Mouse (Mus musculus): ENCODE results near the gene Arhgap6. TPM values are rescaled to one million over a fixed set of nuclear protein-coding genes. Genes with fewer than 3 reads are reported as not detected.

Gene Arhgap6
- polyA plus RNA-seq, 1 experiment from 2014 or later, result 0.81 TPM

DNA sequence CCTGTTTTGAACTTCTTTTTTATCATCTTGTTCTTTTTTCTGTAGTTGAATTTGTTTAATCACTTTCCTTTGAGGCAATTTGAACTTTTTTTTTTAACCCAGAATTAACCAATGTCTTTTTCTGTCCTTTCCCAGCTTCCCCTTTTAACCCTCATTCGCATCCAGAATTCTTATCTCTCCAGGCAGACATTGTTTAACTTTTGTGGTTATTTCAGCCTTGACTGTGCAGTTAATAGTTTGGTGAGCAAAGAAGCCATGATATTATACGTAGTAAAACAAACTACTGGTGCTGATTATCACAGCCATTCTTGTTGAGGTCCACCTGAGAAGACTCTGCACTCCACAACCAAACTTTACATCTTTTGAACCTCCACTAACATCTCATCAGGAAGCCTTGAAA, 299.7 kb downstream of the Arhgap6 start:
- H3K36me3 ChIP-seq, result no peaks in the 10 kb centered on the region
- peaks cover 88% of the 10 kb centered on the region for H3K27me3 ChIP-seq (ENCODE audit: low read depth, poor library complexity, severe bottlenecking)
- H3K9me3 ChIP-seq (replicated peaks), result no peaks in the 10 kb centered on the region
- no peak overlapping the region for H3K27ac ChIP-seq (replicated peaks)
- H3K4me3 ChIP-seq, result no peak overlapping the region
- WGBS, result 64% methylated on average over 2 of the region's 2 CpGs
- H3K4me1 ChIP-seq, result no peaks in the 10 kb centered on the region
- DNase-seq (ENCODE audit: low spot score), result no peak

DNA sequence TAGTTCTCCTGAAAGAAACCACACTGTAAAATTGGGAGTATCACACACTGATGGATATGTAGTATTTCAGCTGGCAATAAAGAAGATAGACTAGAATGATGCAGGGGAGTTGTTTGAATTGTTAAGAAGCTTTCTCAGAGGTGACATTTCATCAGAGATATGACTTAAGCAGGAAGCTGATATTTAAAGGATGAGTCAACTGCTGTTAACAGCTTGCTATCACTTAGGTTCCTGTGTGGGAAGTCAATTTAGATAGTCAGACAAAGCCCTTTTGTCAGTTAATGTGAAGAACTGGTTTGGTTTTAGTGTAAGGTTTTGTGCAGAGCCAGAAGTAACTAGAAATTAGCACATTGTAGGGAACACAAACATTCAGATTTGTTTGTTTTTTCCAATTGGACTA, 300.7 kb downstream of the Arhgap6 start:
- Histone ChIP-seq H3K27ac (replicated peaks) (no peak overlapping the region), H3K4me1 (no peaks in the 10 kb centered on the region), H3K9me3 (replicated peaks) (no peaks in the 10 kb centered on the region), H3K27me3 (ENCODE audit: low read depth, poor library complexity, severe bottlenecking) (peaks cover 79% of the 10 kb centered on the region), H3K4me3 (no peak overlapping the region), H3K36me3 (no peaks in the 10 kb centered on the region)
- DNase-seq (ENCODE audit: low spot score), result no peak

DNA sequence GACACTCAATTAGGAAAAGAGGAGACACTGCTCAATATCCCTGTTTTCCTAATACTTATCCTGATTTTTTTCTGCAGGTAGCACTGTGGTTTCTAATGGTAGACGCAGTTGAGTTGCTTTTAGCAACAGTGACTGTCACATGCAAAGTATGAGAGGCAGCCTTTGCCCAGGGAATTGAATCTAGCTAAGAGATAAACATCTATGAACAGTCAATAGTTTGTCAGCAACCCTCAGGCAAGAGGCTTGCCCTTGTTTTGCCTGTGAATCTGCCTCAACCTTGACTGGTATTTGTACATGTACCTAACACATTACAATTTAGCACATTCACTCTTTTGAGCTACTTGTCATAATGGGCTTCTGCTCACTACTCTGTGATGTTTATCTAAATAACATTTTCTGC, 307.8 kb downstream of the Arhgap6 start:
- WGBS, result 80% methylated on average over 1 of the region's 1 CpGs
- no peaks in the 10 kb centered on the region for H3K36me3 ChIP-seq
- no peaks in the 10 kb centered on the region for H3K9me3 ChIP-seq (replicated peaks)
- H3K27ac ChIP-seq (replicated peaks), result no peak overlapping the region
- no peak overlapping the region for H3K4me3 ChIP-seq
- no peak for DNase-seq (ENCODE audit: low spot score)
- H3K4me1 ChIP-seq, result no peaks in the 10 kb centered on the region
- H3K27me3 ChIP-seq (ENCODE audit: low read depth, poor library complexity, severe bottlenecking), result peaks cover 80% of the 10 kb centered on the region

DNA sequence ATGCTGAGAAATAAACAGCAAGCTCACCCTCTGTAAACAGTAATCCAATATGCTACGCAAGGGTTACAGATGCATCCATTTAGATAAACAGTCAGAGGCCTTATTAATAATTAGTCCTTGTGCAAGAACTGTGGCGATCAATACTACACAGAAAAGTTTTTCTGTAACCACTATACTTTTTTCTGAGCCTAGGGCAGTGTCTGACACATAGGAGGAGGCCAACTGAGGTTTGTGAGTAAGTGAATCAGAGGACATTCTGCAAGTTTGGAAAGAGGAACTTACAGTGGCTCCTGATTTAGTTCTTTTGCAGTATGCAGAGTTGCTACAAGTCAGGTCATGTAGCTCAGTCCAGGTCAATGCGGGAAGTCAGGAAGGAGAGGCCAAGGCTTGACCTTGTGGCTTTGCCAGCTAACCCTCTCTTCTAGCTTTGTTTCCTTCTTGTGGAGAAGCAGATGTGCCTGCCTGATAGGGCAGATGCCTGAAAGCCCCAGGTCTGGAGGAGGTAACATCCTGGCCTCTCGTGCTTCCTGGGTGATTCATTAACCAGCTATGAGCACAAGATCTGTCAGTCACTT, 311.2 kb downstream of the Arhgap6 start:
- Histone ChIP-seq H3K4me1 (no peaks in the 10 kb centered on the region), H3K27me3 (ENCODE audit: low read depth, poor library complexity, severe bottlenecking) (peaks cover 81% of the 10 kb centered on the region), H3K27ac (replicated peaks) (no peak overlapping the region), H3K9me3 (replicated peaks) (no peaks in the 10 kb centered on the region), H3K4me3 (no peak overlapping the region), H3K36me3 (no peaks in the 10 kb centered on the region)
- 82% methylated on average over 4 of the region's 4 CpGs for WGBS
- DNase-seq (ENCODE audit: low spot score), result no peak

DNA sequence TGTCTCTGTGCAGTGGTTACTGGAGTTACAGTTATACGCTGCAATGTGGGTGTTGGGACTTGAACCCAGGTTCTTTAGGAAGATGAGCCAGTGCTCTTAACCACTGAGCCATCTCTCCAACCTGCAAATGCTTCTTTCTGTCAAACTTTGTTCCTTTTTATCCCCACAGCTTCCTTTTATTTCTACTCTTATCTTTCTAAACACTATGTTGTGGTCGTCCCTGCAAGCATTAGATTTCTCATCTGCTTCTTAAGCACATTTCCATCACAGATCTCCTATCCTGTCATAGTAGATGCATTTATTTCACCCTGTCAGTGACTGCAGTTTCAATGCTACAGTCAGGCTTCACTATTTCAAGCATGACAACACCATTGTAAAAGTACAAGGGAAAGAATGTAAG, 312.5 kb downstream of the Arhgap6 start:
- Histone ChIP-seq H3K4me1 (no peaks in the 10 kb centered on the region), H3K36me3 (no peaks in the 10 kb centered on the region), H3K9me3 (replicated peaks) (no peaks in the 10 kb centered on the region), H3K27ac (replicated peaks) (no peak overlapping the region), H3K4me3 (no peak overlapping the region), H3K27me3 (ENCODE audit: low read depth, poor library complexity, severe bottlenecking) (peaks cover 82% of the 10 kb centered on the region)
- WGBS, result 77% methylated on average over 2 of the region's 2 CpGs
- no peak for DNase-seq (ENCODE audit: low spot score)

DNA sequence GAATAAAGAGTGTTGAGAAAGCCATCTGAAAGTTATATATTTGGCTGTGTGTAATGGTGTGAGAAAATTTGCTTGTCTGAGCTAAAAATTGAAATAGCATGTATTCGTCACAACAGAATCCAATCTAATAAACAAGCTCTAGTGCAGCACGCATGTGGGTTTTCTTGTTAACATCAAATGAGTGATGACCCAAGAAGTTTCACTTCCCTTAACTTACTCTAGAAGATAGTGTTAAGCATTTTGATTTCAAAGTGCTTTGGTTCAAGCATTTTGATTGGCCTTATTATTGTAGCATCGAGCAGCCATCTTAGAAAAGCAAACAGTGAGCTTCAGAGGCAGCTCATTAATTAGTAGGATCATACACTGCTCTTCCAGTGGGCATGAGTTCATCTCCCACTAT, 315.1 kb downstream of the Arhgap6 start:
- H3K4me1 ChIP-seq, result no peaks in the 10 kb centered on the region
- H3K36me3 ChIP-seq, result no peaks in the 10 kb centered on the region
- no peaks in the 10 kb centered on the region for H3K9me3 ChIP-seq (replicated peaks)
- peaks cover 80% of the 10 kb centered on the region for H3K27me3 ChIP-seq (ENCODE audit: low read depth, poor library complexity, severe bottlenecking)
- DNase-seq (ENCODE audit: low spot score), result no peak
- 93% methylated on average over 3 of the region's 3 CpGs for WGBS
- H3K27ac ChIP-seq (replicated peaks), result no peak overlapping the region
- H3K4me3 ChIP-seq, result no peak overlapping the region

DNA sequence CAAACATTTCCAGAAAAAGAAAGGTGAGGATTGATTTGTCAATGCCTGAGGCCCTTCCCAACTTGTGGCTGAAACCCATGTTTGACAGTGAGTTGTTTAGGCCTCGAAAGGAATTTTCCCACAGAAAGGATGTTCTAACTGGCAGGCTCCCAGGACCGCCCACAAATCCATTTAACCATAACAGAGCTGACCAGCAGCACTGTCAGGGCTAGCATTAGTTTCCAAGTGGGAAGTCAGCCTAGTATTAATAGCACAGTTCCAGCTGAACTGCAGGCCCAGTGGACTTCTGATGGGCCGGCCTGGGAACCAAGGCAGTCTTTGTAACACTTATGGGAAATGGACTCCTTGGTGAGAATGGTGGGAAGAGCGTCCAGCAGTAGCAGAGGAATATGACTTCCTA, 317.8 kb downstream of the Arhgap6 start:
- Histone ChIP-seq H3K4me3 (no peak overlapping the region), H3K27ac (replicated peaks) (no peak overlapping the region), H3K9me3 (replicated peaks) (no peaks in the 10 kb centered on the region), H3K36me3 (no peaks in the 10 kb centered on the region), H3K27me3 (ENCODE audit: low read depth, poor library complexity, severe bottlenecking) (peaks cover 70% of the 10 kb centered on the region), H3K4me1 (no peaks in the 10 kb centered on the region)
- WGBS, result 60% methylated on average over 4 of the region's 4 CpGs
- no peak for DNase-seq (ENCODE audit: low spot score)

DNA sequence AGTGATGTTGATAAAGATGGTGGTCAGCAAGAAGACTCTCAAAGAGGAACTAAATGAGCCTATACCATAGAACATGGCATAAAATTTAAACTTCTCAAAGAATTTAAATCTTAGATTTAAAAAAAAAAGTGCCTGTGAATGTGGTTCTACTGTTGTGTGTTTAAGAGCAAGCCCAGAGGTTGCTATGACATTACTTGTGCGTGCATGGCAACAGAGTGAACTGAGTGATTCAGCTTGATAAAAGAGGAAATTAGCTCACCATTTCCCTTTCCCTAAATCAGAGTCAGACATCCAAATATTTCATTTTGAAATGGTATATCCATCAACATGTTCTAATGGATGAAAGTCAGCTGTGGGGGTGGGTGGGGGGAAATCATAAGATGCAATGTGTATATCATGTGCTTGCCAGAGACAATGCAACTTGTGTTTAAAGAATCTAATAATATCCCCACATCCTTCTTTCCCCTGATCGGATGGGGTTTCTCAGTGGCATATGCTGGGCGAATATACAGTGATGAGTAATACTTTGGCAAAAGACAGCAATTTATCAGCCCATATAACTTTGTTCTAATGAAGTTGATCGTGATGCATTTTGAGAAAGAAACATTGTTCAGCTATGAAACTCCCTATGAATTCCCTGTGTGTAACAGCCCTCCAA, 328.3 kb downstream of the Arhgap6 start:
- 93% methylated on average over 4 of the region's 4 CpGs for WGBS
- Histone ChIP-seq H3K4me1 (no peaks in the 10 kb centered on the region), H3K27ac (replicated peaks) (no peak overlapping the region), H3K27me3 (ENCODE audit: low read depth, poor library complexity, severe bottlenecking) (peaks cover 58% of the 10 kb centered on the region), H3K36me3 (no peaks in the 10 kb centered on the region), H3K4me3 (no peak overlapping the region), H3K9me3 (replicated peaks) (no peaks in the 10 kb centered on the region)
- DNase-seq (ENCODE audit: low spot score), result no peak

DNA sequence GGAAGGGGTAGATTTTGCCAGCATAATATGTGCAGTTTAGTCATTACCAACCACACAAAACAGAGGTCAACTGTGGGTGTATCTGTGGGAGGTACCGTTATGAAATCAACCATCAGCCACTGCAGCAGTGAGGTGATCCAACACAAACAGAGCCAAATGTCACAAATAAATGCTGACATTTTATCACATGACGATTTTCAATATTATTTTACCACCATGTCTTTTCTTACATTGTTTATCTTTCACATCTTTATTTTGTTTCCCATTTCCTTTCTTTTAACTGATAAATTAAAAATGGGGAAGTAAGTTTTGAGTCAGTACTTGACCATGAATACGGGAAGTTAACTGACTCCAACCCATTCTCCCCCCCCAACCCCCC, 328.9 kb downstream of the Arhgap6 start:
- Histone ChIP-seq H3K36me3 (no peaks in the 10 kb centered on the region), H3K4me1 (no peaks in the 10 kb centered on the region), H3K9me3 (replicated peaks) (no peaks in the 10 kb centered on the region), H3K27ac (replicated peaks) (no peak overlapping the region), H3K4me3 (no peak overlapping the region), H3K27me3 (ENCODE audit: low read depth, poor library complexity, severe bottlenecking) (peaks cover 59% of the 10 kb centered on the region)
- no peak for DNase-seq (ENCODE audit: low spot score)
- 90% methylated on average over 3 of the region's 3 CpGs for WGBS

DNA sequence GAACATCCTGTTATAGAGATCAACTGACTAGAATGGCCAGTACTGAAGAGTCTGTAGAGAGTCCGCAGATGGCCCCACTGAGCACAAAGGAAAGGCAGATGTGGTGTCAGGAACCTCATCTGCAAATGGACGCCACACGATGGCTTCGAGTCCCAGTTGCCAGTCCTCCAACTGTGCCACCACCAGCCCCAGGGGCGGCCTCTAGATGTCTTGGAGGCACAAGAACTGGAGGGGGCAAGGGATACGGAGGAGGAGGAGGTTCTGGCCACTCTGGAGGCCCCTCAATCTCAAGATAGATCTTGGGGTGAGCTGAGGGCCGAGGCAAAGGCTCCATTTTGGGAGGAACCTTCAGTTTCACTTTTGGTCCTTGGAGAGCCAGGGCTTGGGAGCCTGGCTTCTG, 344.9 kb downstream of the Arhgap6 start:
- DNase-seq (ENCODE audit: low spot score), result no peak
- Histone ChIP-seq H3K27me3 (ENCODE audit: low read depth, poor library complexity, severe bottlenecking) (peaks cover 83% of the 10 kb centered on the region), H3K4me3 (no peak overlapping the region), H3K27ac (replicated peaks) (no peak overlapping the region), H3K9me3 (replicated peaks) (no peaks in the 10 kb centered on the region), H3K4me1 (no peaks in the 10 kb centered on the region), H3K36me3 (no peaks in the 10 kb centered on the region)
- 88% methylated on average over 7 of the region's 7 CpGs for WGBS

DNA sequence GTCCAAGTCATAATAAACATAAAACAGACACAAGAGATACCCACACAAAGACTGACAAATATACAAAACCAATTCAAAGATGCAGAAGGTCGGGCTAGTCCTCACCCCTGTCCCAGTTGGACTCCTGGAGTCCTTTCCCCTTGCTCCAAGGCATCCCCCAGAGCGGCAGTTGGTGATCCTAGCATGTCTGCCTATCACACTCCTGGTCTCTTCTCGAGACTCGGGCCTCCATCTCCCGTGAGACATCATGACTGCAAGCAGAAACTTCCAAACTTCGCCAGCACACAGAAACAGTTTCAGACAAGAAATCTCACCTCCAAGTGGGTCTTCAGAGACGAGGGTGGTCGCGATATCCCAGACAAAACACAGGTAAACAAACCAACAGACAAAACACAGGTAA, 345.6 kb downstream of the Arhgap6 start:
- no peak overlapping the region for H3K27ac ChIP-seq (replicated peaks)
- H3K36me3 ChIP-seq, result no peaks in the 10 kb centered on the region
- WGBS, result 88% methylated on average over 9 of the region's 9 CpGs
- peaks cover 84% of the 10 kb centered on the region for H3K27me3 ChIP-seq (ENCODE audit: low read depth, poor library complexity, severe bottlenecking)
- H3K4me1 ChIP-seq, result no peaks in the 10 kb centered on the region
- no peak for DNase-seq (ENCODE audit: low spot score)
- H3K9me3 ChIP-seq (replicated peaks), result no peaks in the 10 kb centered on the region
- no peak overlapping the region for H3K4me3 ChIP-seq

DNA sequence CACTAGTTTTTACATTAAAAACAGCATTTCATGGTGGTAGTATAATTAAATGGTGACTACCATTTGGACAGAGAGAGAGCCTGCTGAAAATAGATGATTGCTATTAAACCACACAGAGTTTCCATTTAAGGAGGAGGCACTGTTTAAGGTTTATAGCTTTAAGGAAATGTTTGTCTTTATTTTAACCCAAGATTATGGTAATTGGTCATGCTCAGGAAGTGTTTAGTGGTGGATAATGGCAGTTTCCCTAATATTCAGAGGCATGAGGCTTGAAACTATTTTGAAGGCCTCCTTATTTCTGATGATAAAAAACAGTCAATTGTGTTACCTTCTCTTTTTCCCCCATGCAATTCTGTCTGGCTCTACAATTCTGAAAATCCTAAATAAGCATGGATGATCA, 358.9 kb downstream of the Arhgap6 start:
- H3K27me3 ChIP-seq (ENCODE audit: low read depth, poor library complexity, severe bottlenecking), result peaks cover 95% of the 10 kb centered on the region
- H3K9me3 ChIP-seq (replicated peaks), result no peaks in the 10 kb centered on the region
- no peaks in the 10 kb centered on the region for H3K36me3 ChIP-seq
- H3K4me1 ChIP-seq, result no peaks in the 10 kb centered on the region
- H3K4me3 ChIP-seq, result no peak overlapping the region
- DNase-seq (ENCODE audit: low spot score), result no peak
- H3K27ac ChIP-seq (replicated peaks), result no peak overlapping the region

DNA sequence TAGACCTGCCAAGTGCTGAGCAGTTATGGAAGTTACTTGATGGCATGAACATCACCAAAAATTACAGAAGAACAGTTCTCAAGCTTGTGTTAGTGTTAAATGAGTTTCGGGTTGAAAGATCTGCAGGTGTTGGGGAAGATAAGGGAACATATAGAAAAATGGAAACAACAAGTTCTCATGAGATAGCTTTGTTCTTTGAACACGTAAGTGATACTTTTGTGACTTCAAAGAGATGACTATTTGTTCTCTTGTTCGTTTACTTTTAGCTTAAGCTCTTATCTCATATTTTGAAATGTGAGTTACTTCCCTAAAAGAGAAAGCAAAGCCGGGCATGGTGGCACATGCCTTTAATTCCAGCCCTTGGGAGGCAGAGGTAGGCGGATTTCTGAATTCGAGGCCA, 363.5 kb downstream of the Arhgap6 start:
- Histone ChIP-seq H3K27me3 (ENCODE audit: low read depth, poor library complexity, severe bottlenecking) (peaks cover 52% of the 10 kb centered on the region), H3K4me1 (no peaks in the 10 kb centered on the region), H3K36me3 (no peaks in the 10 kb centered on the region), H3K4me3 (no peak overlapping the region), H3K9me3 (replicated peaks) (no peaks in the 10 kb centered on the region), H3K27ac (replicated peaks) (no peak overlapping the region)
- DNase-seq (ENCODE audit: low spot score), result no peak
- 87% methylated on average over 6 of the region's 6 CpGs for WGBS

DNA sequence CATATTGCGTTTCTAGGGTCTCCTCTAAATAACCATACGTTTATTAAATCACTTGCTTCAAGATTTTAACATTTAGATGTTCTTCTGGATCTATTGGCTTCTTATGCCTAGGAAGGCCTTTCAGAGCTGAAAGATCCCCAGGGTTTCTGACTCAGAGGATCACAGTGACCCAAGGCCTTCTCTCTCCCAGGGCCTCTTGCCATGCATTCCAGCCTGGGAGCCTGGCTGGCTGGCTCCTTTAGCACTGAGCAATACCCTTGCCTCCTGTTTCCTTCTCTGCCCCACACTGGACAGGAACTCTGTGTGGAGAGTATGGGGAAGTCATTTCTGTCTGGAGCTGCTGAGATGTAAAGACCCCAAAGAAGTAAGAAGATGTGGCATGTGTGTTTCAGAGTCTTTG, 376.1 kb downstream of the Arhgap6 start:
- no peaks in the 10 kb centered on the region for H3K9me3 ChIP-seq (replicated peaks)
- WGBS, result 88% methylated on average over 2 of the region's 2 CpGs

More for the DNA sequence above, 376.1 kb downstream of the Arhgap6 start:
- DNase-seq (ENCODE audit: low spot score), result no peak
- Histone ChIP-seq H3K27me3 (ENCODE audit: low read depth, poor library complexity, severe bottlenecking) (peaks cover 83% of the 10 kb centered on the region), H3K36me3 (no peaks in the 10 kb centered on the region), H3K27ac (replicated peaks) (no peak overlapping the region), H3K4me3 (no peak overlapping the region), H3K4me1 (no peaks in the 10 kb centered on the region)
